Mouse (Mus musculus) heart, embryonic 16.5 days (tissue): Measurements from ENCODE around the gene Ubr4. TPM values are rescaled to one million over a fixed set of nuclear protein-coding genes. Genes with fewer than 3 reads are reported as not detected.

Source experiments
- ATAC-seq: fragments of 200-750 bp; cut with Nextera tagmentation; replicated peaks from 2 replicates; pipeline ENCODE4 v1.8.0; 2017; ENCODE audit warnings: moderate number of reproducible peaks; ENCODE audit not compliant: insufficient read depth, low FRiP score; ENCODE audit errors: extremely low read depth
- H3K27ac ChIP-seq: fragments of 300-500 bp; sonication (generic); 2 replicates; pipeline ENCODE4 v1.5.1; 2014; ENCODE audit warnings: mild to moderate bottlenecking, low read length, control low read depth, moderate library complexity
- H3K27me3 ChIP-seq: fragments of 300-500 bp; sonication (generic); 2 replicates; pipeline ENCODE4 v1.6.1; 2014; ENCODE audit warnings: low read length, mixed read lengths; ENCODE audit not compliant: control insufficient read depth, insufficient read depth
- H3K36me3 ChIP-seq: fragments of 300-500 bp; sonication (generic); 2 replicates; pipeline ENCODE4 v1.6.1; 2014; ENCODE audit not compliant: control insufficient read depth, insufficient read depth
- H3K4me1 ChIP-seq: fragments of 300-500 bp; sonication (generic); 2 replicates; pipeline ENCODE4 v1.6.1; 2014; ENCODE audit warnings: low read length, mixed read lengths; ENCODE audit not compliant: control insufficient read depth, insufficient read depth
- H3K4me2 ChIP-seq: fragments of 300-500 bp; sonication (generic); 2 replicates; pipeline ENCODE4 v1.6.1; 2014; ENCODE audit warnings: low read depth, mild to moderate bottlenecking, control low read depth, low read length
- H3K4me3 ChIP-seq: fragments of 300-500 bp; sonication (generic); 2 replicates; pipeline ENCODE4 v1.5.1; 2014; ENCODE audit warnings: mild to moderate bottlenecking, control low read depth, low read length
- H3K9ac ChIP-seq: fragments of 300-500 bp; sonication (generic); 2 replicates; pipeline ENCODE4 v1.6.1; 2014; ENCODE audit warnings: low read length, control low read depth
- H3K9me3 ChIP-seq: fragments of 300-500 bp; sonication (generic); replicated peaks from 2 replicates; pipeline ENCODE4 v1.6.1; 2016; ENCODE audit warnings: low read length; ENCODE audit not compliant: control insufficient read depth
- WGBS: fragments of 180-500 bp; shearing (Covaris S2); extraction: QIAGEN DNeasy Blood & Tissue Kit; methylation state at CpG from one replicate; pipeline ENCODE4 v1.1.7; 2014; 5-methylcytosine and 5-hydroxymethylcytosine counted together
- polyA plus RNA-seq: library from polyadenylated mRNA; unstranded; fragments of >200 nt; fragmentation: Nextera tagmentation; extraction: Ambion mirVana; gene quantifications from 2 replicates; pipeline ENCODE4 v1.2.1, GENCODE M21; 2015

Ubr4 gene
- polyA plus RNA-seq, 1 experiment from 2014 or later: 58.0 TPM

- Histone ChIP-seq H3K36me3 (peaks cover 10% of the 10 kb centered on the region), H3K27ac (no peak overlapping the region), H3K4me2 (no peak overlapping the region), H3K9ac (0 out of 2 replicates have a peak overlapping the region, but pooled peaks have one; percentile 21), H3K9me3 (no peaks in the 10 kb centered on the region), H3K4me1 (no peaks in the 10 kb centered on the region), H3K4me3 (no peak overlapping the region), H3K27me3 (no peaks in the 10 kb centered on the region)
- ATAC-seq: no peak
- 40% methylated on average over 5 of the region's 5 CpGs for WGBS
Observed at GRCm38 (mm10) chr4:139343718-139344117, 8.7 kb upstream of the Ubr4 start.

GRCm38 (mm10) chr4:139345416-139346019 lies 6.9 kb upstream of the Ubr4 start:
- no peaks in the 10 kb centered on the region for H3K9me3 ChIP-seq
- no peak overlapping the region for H3K4me2 ChIP-seq
- WGBS: 83% methylated on average over 23 of the region's 23 CpGs
- H3K27ac ChIP-seq: no peak overlapping the region
- no peaks in the 10 kb centered on the region for H3K27me3 ChIP-seq
- H3K9ac ChIP-seq: no peak overlapping the region
- peaks cover 16% of the 10 kb centered on the region for H3K36me3 ChIP-seq
- peaks cover 2% of the 10 kb centered on the region; the same call in 1 of the 2 replicates for H3K4me1 ChIP-seq
- no peak overlapping the region for H3K4me3 ChIP-seq
- no peak for ATAC-seq

- H3K9me3 ChIP-seq: no peaks in the 10 kb centered on the region
- 2% methylated on average over 7 of the region's 7 CpGs for WGBS
- ATAC-seq: peak; percentile 15; the same call in 1 of the 2 replicates
- H3K27ac ChIP-seq: peak overlapping the region; percentile 97
- H3K9ac ChIP-seq: peak overlapping the region; percentile 95
- H3K36me3 ChIP-seq: peaks cover 18% of the 10 kb centered on the region
- H3K4me3 ChIP-seq: peak overlapping the region; percentile 90
- peaks cover 17% of the 10 kb centered on the region for H3K4me1 ChIP-seq
- peak overlapping the region; percentile 98 for H3K4me2 ChIP-seq
- H3K27me3 ChIP-seq: no peaks in the 10 kb centered on the region
Observed at GRCm38 (mm10) chr4:139352832-139353231, 423 bp downstream of the Ubr4 start.

GRCm38 (mm10) chr4:139357211-139357610 lies 4.8 kb downstream of the Ubr4 start:
- Histone ChIP-seq H3K36me3 (peaks cover 48% of the 10 kb centered on the region), H3K9me3 (no peaks in the 10 kb centered on the region), H3K27me3 (no peaks in the 10 kb centered on the region), H3K9ac (no peak overlapping the region), H3K4me3 (no peak overlapping the region), H3K27ac (no peak overlapping the region), H3K4me2 (no peak overlapping the region), H3K4me1 (peaks cover 4% of the 10 kb centered on the region; the same call in 1 of the 2 replicates)
- no peak for ATAC-seq
- 90% methylated on average over 3 of the region's 3 CpGs for WGBS

GRCm38 (mm10) chr4:139360761-139361548 lies 8.5 kb downstream of the Ubr4 start:
- Histone ChIP-seq H3K27ac (no peak overlapping the region), H3K4me3 (no peak overlapping the region), H3K9ac (no peak overlapping the region), H3K4me2 (no peak overlapping the region), H3K4me1 (no peaks in the 10 kb centered on the region), H3K27me3 (no peaks in the 10 kb centered on the region), H3K36me3 (peaks cover 67% of the 10 kb centered on the region), H3K9me3 (no peaks in the 10 kb centered on the region)
- 76% methylated on average over 11 of the region's 11 CpGs for WGBS
- no peak for ATAC-seq

GRCm38 (mm10) chr4:139367336-139367735 lies 14.9 kb downstream of the Ubr4 start:
- Histone ChIP-seq H3K27me3 (no peaks in the 10 kb centered on the region), H3K9ac (no peak overlapping the region), H3K4me1 (no peaks in the 10 kb centered on the region), H3K4me3 (no peak overlapping the region), H3K4me2 (no peak overlapping the region), H3K27ac (no peak overlapping the region), H3K9me3 (no peaks in the 10 kb centered on the region), H3K36me3 (peaks cover 69% of the 10 kb centered on the region)
- no peak for ATAC-seq
- WGBS: 85% methylated on average over 3 of the region's 3 CpGs

GRCm38 (mm10) chr4:139368038-139368437 lies 15.6 kb downstream of the Ubr4 start:
- ATAC-seq: no peak
- peaks cover 67% of the 10 kb centered on the region for H3K36me3 ChIP-seq
- H3K27ac ChIP-seq: no peak overlapping the region
- H3K9me3 ChIP-seq: no peaks in the 10 kb centered on the region
- no peak overlapping the region for H3K4me2 ChIP-seq
- no peaks in the 10 kb centered on the region for H3K4me1 ChIP-seq
- no peak overlapping the region for H3K9ac ChIP-seq
- WGBS: 88% methylated on average over 5 of the region's 5 CpGs
- H3K4me3 ChIP-seq: no peak overlapping the region
- H3K27me3 ChIP-seq: no peaks in the 10 kb centered on the region

- Histone ChIP-seq H3K36me3 (peaks cover 52% of the 10 kb centered on the region), H3K9me3 (no peaks in the 10 kb centered on the region), H3K27me3 (no peaks in the 10 kb centered on the region), H3K4me2 (no peak overlapping the region), H3K27ac (no peak overlapping the region), H3K4me1 (no peaks in the 10 kb centered on the region), H3K4me3 (no peak overlapping the region), H3K9ac (no peak overlapping the region)
- ATAC-seq: no peak
- WGBS: 92% methylated on average over 4 of the region's 4 CpGs
Observed at GRCm38 (mm10) chr4:139373130-139373529, 20.7 kb downstream of the Ubr4 start.

- no peak overlapping the region for H3K4me2 ChIP-seq
- 87% methylated on average over 10 of the region's 10 CpGs for WGBS
- no peaks in the 10 kb centered on the region for H3K9me3 ChIP-seq
- no peak for ATAC-seq
- no peaks in the 10 kb centered on the region for H3K27me3 ChIP-seq
- H3K36me3 ChIP-seq: peaks cover 48% of the 10 kb centered on the region
- no peaks in the 10 kb centered on the region for H3K4me1 ChIP-seq
- no peak overlapping the region for H3K9ac ChIP-seq
- H3K4me3 ChIP-seq: no peak overlapping the region
- no peak overlapping the region for H3K27ac ChIP-seq
Observed at GRCm38 (mm10) chr4:139373531-139373930, 21.1 kb downstream of the Ubr4 start.
